Comparison of ENCODE assay signal across 8 mouse cellular contexts in genomic region chr10:120112507-120113396, GRCm38 (mm10). TPM values are rescaled to one million over a fixed set of nuclear protein-coding genes. Genes with fewer than 3 reads are reported as not detected.
A peak's percentile ranks its signal among the peaks of the same experiment; 100 is the strongest.
DNase-seq lines count a peak whose midpoint lies in the region; ATAC-seq lines count a peak whose summit lies in the region.

TSS of gene Helb (minus strand) at chr10:120112987.

- H3K27ac ChIP-seq in hindbrain, embryonic 11.5 days (ENCODE audit: low read depth, low read length): 0 out of 2 replicates have a peak within 1 kb of the TSS, but pooled peaks have one; percentile 51

- peak within 1 kb of the TSS; percentile 61 for H3K9ac ChIP-seq in hindbrain, embryonic 11.5 days (ENCODE audit: low read depth, low read length)

- under 1% methylated on average over 55 of the region's 55 CpGs for WGBS in hindbrain, embryonic 11.5 days

- H3K4me1 ChIP-seq in hindbrain, embryonic 11.5 days (replicated peaks; ENCODE audit: control insufficient read depth, insufficient read depth, low read length): no peaks in the 10 kb centered on the region

- H3K4me2 ChIP-seq in hindbrain, embryonic 11.5 days (replicated peaks; ENCODE audit: low read depth, low read length): peak within 1 kb of the TSS; percentile 89

- peak within 1 kb of the TSS; percentile 74 for H3K4me3 ChIP-seq in hindbrain, embryonic 11.5 days (ENCODE audit: low read depth, low read length)

- H3K36me3 ChIP-seq in hindbrain, embryonic 11.5 days (ENCODE audit: control insufficient read depth, insufficient read depth, low read length): no peaks in the 10 kb centered on the region

- H3K9me3 ChIP-seq in hindbrain, embryonic 11.5 days (ENCODE audit: control insufficient read depth, low read length): no peaks in the 10 kb centered on the region

- ATAC-seq in hindbrain, embryonic 11.5 days (ENCODE audit: low FRiP score): peak; percentile 99

- H3K27me3 ChIP-seq in hindbrain, embryonic 11.5 days (ENCODE audit: control insufficient read depth, insufficient read depth, low read length): no peaks in the 10 kb centered on the region

- DNase-seq in Muller cell, postnatal 12 days (ENCODE audit: inconsistent ontology term): peak; percentile 98
- DNase-seq in cerebellum, adult 9-11 months: peak; percentile 95
- peak; percentile 89 to 96 for DNase-seq in frontal cortex, adult 2 months (ENCODE audit: extremely low spot score in 1 of 2, low spot score in 1 of 2)
- DNase-seq in hindbrain, embryonic 11.5 days (ENCODE audit: low spot score): peak; percentile 98
- peak; percentile 97 for DNase-seq in layer of hippocampus, postnatal 10 days (ENCODE audit: low spot score in 2 of 2)
- DNase-seq in lung, postnatal 10 days: peak; percentile 99
- DNase-seq in ovary, postnatal 36 days (ENCODE audit: low spot score): peak; percentile 98
- DNase-seq in thymus, postnatal 25 days: peak; percentile 100

RNA-seq across cellular contexts. Expression of gene Helb, which starts in this region (rescaled TPM):
- 4.5 and 4.6 TPM in 2 replicates for polyA plus RNA-seq in frontal cortex, adult 2 months (2012; rRNA removed)
- 3.9 and 4.1 TPM in 2 replicates for polyA plus RNA-seq in hindbrain, embryonic 11.5 days (2014; fragmentation: Nextera tagmentation; extraction: Ambion mirVana)
- total RNA-seq in layer of hippocampus, postnatal 10 days (2021): 1 to 10 TPM; 4.1 to 4.2 TPM

Comparison
In these comparisons a context has a peak if more than half of its experiments do, and no peak if none do; other contexts are left out.
1. Peak in every context shown above with its lines: DNase-seq, ATAC-seq, H3K4me3 ChIP-seq and H3K27ac ChIP-seq.